Mouse (Mus musculus) testis, adult 2 months (tissue): ENCODE measurements around the gene Hip1r.

Experiments
- CTCF ChIP-seq: fragments of 200-500 bp; IDR thresholded peaks from 2 replicates; pipeline ENCODE4 v1.5.1; 2012; ENCODE audit warnings: low read depth, mild to moderate bottlenecking, inconsistent platforms, low read length, moderate library complexity; ENCODE audit not compliant: control insufficient read depth, insufficient read depth, insufficient replicate concordance
- POLR2A ChIP-seq: fragments of 200-500 bp; IDR thresholded peaks from 2 replicates; pipeline ENCODE4 v1.6.1; 2012; ENCODE audit warnings: low read depth, mild to moderate bottlenecking, inconsistent platforms, low read length, moderate library complexity; ENCODE audit not compliant: control insufficient read depth

DNA sequence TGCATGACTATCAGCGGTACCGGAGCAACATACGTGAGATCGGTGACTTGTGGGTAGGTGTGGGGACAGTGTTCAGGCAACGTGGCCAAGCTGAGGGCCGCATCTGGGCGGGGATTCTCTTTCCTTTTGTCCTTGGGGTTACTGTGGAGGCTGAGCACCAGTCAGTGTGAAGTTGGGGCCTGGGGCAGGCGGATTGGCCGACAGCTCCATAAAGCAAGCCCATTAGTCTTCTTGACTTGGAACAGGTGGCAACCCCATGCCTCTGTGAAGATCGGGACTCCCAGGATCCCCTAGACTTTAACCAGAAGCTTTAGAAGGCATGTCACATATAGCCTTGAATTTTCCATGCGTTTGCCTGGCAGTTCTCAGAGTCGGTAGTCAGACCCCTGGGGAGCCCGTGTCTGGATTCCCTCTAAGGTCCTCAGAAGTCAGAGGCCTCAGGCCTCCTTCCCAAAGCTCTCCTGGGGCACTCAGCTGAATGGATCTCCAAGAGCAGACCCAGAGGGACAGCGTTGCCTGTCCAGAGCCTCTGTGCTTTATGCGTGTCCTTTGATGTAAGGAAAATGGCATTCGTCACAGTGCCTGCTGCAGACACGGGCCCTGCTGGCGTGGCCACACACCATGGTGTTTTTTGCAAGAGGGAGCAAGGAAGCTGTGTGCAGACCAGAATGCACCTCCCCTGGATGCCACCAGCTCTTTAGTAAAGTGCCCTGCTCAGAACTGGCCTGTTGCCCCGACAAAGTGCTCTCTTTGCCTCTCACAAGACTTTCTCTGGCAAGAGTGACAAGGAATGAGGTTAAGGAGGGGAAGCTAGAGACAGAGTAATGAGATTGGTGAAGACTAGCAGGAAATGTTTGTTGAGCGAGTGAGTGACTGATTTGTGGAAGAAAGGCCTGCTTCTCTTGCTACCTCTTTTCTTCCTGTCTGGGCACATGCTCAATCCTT, 16.8 kb downstream of the Hip1r start:
- TF ChIP-seq CTCF (no peak), POLR2A (no peak)
